Mouse (Mus musculus) liver, postnatal 0 days (tissue): ENCODE results near the gene Ppp1r1c.

ENCODE experiments used
- CTCF ChIP-seq: sonication (generic); IDR thresholded peaks from 2 replicates; pipeline ENCODE4 v1.5.1; 2016; ENCODE audit warnings: antibody characterized with exemption, low read depth
- EP300 ChIP-seq: IDR thresholded peaks from 2 replicates; pipeline ENCODE4 v1.6.1; 2016; ENCODE audit warnings: antibody characterized with exemption, low read depth, mild to moderate bottlenecking

DNA sequence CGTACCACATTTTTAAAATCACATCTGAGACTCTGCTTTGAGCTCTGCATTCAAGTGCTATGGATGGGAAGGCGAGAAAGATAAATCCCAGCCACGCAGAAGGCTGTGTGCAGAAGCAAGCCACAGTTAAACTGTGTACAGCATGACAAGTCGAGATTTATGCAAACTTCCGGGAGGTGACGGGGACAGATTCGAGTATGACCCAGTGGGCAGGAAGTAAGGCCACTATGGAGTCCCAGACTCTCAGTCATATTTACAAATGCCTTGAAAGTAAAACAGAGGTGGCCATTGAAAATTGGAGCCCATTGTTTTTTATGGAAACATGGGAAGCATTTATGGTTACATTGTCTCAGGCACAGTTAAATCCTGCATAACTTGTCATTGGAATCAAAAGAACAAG is 58.1 kb downstream of the Ppp1r1c start:
- TF ChIP-seq CTCF (no peak), EP300 (no peak)
